Mouse (Mus musculus) cerebellum, adult 2 months (tissue): ENCODE data around the gene Bnip1.

Source experiments
- CTCF ChIP-seq: fragments of 200-500 bp; IDR thresholded peaks from 2 replicates; pipeline ENCODE4 v1.5.1; 2011; ENCODE audit warnings: low read depth, mild to moderate bottlenecking, control low read depth, low read length, moderate library complexity, borderline replicate concordance; ENCODE audit not compliant: insufficient read depth
- POLR2A ChIP-seq: fragments of 200-500 bp; IDR thresholded peaks from 2 replicates; pipeline ENCODE4 v1.6.1; 2011; ENCODE audit warnings: low read length, control low read depth, borderline replicate concordance; ENCODE audit not compliant: insufficient read depth

DNA sequence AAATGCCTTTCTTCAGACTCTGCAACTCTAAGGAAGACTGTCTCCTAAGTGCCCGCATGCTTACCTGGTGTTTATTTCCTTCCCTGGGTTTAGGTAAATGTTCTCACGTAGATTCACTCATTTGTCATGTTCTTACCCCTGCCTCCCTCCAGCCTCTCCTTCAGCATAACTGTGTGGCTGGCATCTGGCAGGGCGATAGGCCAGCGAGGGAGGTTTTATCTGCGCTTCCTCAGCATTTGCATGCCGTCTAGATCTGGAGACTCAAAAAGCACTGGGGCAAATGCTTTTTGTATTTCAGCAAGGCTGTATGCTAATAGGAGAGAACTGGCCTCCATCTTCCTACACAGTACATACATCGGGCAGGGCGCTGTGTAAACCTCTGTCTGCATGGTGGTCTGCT is 3.7 kb downstream of the Bnip1 start:
- TF ChIP-seq POLR2A, result no peak
- TF ChIP-seq CTCF, result no peak
